Mouse (Mus musculus) small intestine, adult 2 months (tissue): ENCODE data around the gene Tnik.

Experiments used
- CTCF ChIP-seq: fragments of 200-500 bp; IDR thresholded peaks from 2 replicates; pipeline ENCODE4 v1.5.1; 2012; ENCODE audit warnings: low read depth, mild to moderate bottlenecking, control low read depth, inconsistent platforms, low read length, moderate library complexity, mixed read lengths; ENCODE audit not compliant: insufficient replicate concordance, insufficient read length; ENCODE audit errors: extremely low read depth
- POLR2A ChIP-seq: fragments of 200-500 bp; IDR thresholded peaks from 2 replicates; pipeline ENCODE4 v1.6.1; 2012; ENCODE audit warnings: low read depth, mild to moderate bottlenecking, control low read depth, inconsistent platforms, low read length, moderate library complexity

DNA sequence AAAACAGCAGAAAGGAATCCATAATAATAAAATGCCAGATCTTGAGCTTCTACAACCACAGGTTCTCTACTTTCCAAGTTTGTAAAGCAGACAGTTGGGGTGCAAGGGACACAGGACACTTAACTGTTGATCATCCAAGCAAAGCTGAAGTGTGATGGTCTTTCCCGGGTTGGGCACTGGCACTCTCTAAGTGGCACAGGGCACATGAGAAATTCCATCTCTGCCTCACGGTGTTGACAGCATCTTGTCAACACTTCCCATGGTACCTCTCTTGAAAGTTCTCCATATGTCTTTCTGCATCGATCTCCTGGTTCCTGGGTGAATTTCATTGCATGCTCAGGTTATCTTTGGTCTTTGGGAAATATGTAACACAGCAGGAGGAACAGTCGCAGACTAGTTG, 373.8 kb downstream of the Tnik start:
- TF ChIP-seq POLR2A = no peak
- TF ChIP-seq CTCF = no peak
